Mouse (Mus musculus) right cerebral cortex, postnatal 36 days (tissue): ENCODE results near the gene Mreg.
A peak's percentile ranks its signal among the peaks of the same experiment; 100 is the strongest.

Source experiments
- DNase-seq, 2 experiments: peaks; one replicate each; pipeline ENCODE4 v3.0.0; 2022; ENCODE audit warnings: low spot score in 2 of 2, mixed read lengths in 1 of 2

Mreg gene

DNA sequence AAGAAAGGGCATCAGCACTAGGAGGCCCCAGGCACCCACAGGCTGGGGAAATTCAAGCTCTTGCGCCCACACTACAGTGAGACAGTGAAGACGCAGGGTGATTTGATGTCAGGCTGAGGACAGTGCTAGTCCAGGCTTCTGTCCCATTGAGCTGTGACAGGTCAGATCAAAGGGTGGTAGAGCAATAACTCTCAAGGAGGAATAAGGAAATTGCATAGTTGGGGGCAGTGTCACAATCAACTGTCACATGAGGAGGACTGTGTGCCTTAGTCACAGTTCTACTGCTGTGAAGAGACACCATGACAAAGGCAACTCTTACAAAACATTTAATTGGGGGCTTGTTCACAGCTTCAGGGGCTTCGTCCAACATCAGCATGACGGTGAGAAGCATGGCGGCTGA lies 16.0 kb downstream of the Mreg start:
- DNase-seq = no peak

DNA sequence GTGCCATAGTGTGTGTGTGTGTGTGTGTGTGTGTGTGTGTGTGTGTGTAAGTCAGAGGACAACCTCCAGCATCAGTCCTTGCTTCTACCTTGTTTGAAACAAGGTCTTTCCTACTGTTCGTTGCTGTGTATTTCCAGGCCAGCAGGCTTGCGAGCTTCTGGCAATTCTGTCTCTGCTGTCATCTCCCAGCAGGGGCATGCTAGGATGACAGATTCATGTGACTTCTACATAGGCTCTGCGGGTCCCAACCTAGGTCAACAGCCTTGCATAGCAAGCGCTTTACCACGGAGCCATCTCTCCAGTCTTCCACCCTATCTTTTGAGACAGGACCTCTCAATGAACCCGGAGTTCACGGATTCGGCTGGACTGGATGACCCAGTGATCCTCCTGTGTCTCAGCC lies 20.7 kb downstream of the Mreg start:
- no peak for DNase-seq

- no peak for DNase-seq
These were observed 23.9 kb downstream of the Mreg start for GRCm38 (mm10) chr1:72188142-72188738.

DNA sequence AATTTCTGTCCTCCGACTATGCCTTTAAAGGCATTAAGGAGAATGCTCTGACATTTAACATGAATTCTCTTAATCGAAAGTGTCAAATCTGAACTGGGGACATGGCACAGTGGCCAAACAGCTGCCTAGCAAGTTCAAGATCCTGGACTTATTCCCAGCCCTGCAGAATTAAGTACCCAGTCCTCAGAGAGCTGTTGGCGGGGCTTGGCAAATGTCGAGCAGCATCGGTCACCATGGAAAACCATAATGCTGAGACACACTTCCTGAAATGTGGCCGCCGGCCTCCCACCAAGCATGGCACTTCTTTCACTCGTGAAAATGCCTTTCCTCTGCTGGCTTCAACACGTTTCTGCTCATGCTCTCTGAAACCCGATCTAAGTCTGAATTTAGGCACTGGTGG lies 24.6 kb downstream of the Mreg start:
- no peak for DNase-seq

DNA sequence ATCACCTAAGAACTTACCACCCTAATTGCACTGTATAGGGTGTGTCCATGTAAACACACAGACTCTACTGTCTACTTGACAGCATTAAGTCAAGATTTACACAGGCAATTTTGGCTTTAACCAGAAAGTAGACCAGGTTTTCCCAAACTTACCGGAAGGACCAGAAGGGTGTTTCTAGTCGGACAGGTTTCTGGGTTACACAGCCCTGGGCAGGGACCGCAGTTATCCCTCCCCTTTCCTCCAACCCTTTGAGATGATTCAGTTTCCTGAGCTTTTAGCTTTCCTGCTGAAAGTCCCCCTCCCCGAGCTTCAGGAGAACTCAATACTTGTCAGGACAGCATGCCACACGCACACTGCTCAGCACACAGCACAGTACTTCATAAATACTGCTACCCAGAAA lies 26.0 kb downstream of the Mreg start:
- no peak for DNase-seq

GRCm38 (mm10) chr1:72183554-72183953 lies 28.6 kb downstream of the Mreg start:
- no peak for DNase-seq

DNA sequence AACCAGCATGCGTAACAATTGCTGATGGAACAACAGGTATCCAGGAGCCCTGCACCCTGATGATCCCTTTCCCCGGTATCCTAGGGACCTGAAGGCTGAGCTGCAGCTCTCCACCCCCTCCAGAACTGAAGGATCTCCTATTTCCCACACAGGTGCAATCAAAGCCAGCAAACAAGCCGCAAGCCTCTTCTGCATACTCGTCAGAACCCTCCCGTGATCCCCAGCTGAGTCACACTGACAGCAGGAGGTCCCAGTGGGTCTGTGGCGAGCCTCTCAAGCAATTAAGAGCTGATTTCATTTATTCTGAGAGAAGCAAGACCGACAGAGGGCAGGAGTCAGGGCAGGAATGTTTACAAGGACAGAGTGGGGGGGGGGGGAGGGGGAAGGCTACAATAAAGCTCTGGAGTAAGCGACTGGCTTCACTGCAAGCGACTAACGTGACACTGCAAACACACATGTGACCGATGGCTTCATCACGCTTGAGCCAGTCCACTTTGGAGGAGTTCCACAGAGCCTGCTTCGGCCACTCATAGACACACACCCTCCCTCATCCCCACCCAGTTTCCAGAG lies 29.1 kb downstream of the Mreg start:
- DNase-seq = no peak

DNA sequence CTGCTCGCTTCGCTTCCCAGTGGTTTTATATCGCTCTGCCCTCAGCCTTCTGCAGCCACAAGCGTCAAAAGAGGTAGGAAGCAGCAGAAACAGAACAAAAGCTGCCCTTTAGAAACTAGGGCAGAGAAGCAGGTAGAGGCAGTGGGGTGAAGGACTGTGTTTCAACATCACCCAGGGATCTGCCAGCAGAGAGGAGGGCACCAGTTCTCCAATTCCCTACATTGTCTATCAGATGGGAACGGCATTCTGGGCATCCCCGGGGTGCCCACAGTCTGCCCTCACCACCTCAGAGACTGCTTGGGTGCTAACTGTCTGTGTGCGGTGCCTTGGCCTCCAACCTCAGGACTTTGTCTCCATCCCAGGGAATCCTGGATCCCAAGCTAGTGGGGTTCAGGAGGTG lies 32.2 kb downstream of the Mreg start:
- DNase-seq = no peak

DNA sequence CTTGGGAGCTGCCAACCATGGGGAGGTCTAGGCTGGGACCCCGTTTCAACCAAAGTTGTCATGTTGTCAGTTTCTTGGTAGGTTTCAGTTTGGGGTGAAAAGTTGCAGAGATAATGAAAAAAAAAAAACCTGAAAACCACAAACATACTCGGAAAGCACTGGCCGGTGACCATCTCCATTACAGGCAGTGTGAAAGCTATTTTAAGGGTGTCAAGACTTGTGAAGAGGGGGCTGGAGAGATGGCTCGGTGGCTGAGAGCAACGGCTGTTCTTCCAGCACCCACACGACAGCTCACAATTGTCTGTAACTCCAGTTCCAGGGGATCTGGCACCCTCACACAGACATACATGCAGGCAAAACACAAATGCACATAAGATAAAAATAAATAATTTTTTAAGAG lies 35.9 kb downstream of the Mreg start:
- peak in 1 of 2 experiments; percentile 52 for DNase-seq

DNA sequence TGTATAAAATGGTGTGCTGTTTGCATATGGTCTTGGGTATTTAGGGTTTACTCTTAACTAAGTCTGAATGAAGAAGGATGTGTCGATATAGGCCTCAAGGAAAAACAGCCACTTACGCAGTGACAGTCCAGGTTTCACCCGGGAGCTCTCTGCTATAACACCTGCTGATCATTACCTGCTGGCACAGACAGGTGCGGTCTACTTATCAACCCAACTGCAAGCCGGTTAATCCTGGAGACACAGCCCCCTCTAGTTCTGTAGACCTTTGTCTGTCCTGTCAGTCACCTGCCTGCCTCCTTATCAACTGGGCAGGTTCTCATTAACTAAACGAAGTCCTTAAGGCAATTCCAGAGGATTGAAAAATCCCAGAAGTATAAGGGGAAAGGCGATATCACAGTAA lies 37.9 kb downstream of the Mreg start:
- no peak for DNase-seq

DNA sequence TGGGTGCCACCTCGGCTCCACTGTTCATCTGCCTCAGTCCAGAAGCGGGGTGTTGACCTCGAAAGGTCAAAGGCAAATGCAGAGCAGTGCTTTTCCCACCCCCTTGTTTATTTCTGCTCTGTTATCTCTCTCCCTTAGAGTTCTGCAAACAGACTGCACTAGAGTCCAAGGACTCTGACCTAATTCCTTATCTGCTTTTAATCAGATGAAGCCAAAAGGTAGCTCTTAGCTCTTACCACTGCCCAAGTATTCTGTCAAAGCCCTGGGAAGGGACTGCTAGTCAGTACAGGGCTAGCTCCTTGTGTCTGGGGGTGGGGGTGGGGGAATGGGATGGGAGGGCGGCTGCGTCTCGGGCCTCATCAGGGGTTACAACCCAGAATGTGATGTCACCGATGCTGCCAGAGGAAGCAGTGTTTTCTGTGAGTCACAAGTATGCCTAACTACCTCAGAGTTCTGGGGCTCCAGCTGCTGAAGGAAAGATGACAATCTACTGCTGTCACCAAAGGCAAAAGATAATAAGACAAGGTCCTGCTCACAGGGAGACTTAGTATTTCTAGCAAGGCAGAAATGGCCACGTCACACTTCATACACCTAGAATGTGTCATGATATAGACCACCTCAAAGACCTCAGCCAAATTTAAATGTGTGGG lies 38.6 kb downstream of the Mreg start:
- DNase-seq = no peak

DNA sequence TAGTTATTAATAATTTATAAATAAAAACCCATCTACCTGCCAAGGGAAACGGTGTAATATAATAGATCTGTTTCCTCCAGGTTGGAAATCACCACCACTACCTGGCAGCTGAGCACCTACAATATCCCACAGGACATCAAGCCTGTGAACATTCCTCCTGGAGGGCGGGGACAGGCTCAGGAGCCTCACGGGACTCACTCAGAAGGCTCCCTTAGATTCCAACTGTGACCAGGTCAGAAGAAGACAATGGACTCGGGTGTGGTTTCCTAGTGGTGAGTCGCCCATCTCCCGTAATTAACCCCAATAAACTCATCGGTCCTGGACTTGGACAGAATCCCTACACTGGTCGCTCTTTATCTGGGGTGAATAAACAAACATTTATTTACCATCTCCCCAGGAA lies 39.3 kb downstream of the Mreg start:
- no peak for DNase-seq

GRCm38 (mm10) chr1:72171001-72171860 lies 40.9 kb downstream of the Mreg start:
- DNase-seq = no peak

- no peak for DNase-seq
These were observed 45.1 kb downstream of the Mreg start for GRCm38 (mm10) chr1:72167024-72167423.

DNA sequence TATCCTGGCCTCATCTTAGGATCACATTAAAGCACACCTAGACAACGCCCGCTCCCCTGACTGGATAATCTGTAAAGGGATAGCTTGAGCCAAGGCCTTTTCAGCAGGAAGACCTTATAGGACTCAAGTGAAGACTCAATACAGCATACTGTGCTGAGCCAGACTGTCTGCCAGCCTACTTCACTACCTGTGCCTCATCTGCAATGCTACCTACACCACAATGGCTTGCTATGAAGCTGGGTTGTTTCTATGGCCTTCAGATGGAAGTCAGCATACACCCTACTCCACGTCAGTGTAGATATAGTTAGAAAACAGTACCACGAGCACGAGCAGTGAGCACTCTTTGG lies 45.7 kb downstream of the Mreg start:
- DNase-seq = no peak

- DNase-seq = no peak
These were observed 46.2 kb downstream of the Mreg start for GRCm38 (mm10) chr1:72165723-72166467.

DNA sequence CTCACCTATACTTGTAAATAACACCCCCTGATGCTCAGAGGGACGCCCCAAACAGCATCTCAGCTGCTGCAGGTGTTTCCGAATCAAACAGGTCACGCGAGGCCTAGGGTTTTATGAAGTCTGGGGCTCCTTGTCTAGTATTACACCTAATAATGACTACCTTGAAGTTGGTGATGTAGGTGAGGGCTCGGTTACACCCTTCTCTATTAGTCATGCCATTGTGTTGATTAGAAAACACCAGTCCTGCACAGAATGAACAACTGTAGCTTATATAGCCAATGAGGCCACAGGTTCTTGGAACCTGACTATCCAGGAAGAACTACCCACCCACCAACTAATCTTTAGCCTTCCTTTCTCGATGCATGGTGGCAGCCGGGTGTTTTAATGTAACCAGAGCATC lies 51.8 kb downstream of the Mreg start:
- no peak for DNase-seq

DNA sequence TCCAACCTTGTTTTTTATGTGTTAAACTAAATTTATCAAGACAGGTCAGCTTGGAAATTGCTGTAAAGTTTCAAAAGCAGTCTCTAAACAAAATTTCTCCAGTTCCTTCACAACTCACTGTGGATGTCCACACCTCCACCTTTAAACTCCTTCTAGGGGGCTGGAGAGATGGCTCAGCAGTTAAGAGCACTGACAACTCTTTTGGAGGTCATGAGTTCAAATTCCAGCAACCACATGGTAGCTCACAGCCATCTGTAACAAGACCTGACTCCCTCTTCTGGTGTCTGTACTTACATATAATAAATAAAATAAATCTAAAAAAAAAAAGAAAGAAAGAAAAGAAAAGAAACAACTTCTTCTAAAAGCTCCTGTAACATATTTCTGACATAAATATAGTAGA lies 67.1 kb downstream of the Mreg start:
- no peak for DNase-seq

GRCm38 (mm10) chr1:72144426-72144825 lies 67.7 kb downstream of the Mreg start:
- no peak for DNase-seq

- no peak for DNase-seq
These were observed 70.1 kb downstream of the Mreg start for GRCm38 (mm10) chr1:72141893-72142480.

DNA sequence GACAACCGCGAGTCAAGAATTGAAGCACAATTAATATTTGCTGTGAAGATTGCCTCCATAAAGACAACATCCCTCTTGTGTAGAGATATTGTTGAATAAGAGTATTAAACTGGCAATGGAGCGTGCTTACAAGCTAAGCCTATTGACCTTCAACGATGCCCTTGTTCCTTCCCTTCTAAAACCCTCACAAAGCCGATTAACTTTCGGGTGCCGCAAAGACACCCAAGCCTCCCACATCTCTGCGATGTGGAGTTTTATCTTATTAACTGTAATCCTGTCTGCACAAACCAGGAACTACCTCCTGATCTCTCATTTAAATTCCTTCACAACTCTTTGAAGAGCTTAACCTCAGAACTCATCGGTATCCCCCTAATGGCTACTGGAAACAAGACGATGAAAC lies 76.0 kb downstream of the Mreg start:
- DNase-seq = no peak

DNA sequence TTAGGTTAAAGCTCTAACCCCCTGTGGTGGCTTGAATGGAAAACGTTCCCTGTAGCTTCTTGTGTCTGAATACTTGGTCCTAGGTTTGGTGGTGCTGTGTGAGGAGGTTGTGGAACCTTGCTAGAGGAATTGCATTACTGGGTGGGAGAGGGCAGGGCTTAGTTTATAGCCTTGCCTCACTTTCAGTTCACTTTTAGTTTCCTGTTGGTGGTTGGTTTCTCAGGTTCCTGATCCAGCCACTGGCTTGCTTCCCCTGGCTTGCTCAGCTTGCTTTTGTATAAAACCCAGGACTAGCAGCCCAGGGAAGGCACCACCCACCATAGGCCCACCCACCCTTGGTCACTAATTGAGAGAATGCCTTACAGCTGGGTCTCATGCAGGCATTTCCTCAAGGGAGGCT lies 77.6 kb downstream of the Mreg start:
- no peak for DNase-seq
